Mouse (Mus musculus): ENCODE data around the gene Cdkl1.

DNA sequence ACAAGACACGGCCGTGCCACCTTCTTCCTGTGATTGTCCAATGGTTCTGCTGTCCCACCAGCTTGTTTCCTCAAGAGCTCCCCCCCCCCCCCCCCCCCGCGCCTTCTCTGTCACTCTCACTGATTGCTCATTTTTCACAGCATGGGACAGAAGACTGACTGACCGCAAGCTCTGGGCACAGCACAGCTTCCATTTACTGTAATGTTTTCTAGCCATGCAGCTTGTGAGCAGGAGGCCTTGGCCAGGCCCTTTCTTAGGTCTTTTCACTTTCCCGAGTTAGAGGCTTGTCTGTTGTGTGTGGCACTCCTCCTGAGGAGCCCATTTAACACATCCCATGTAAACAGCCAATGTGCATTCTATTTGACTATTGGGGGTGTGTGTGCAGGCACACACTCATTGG is 12.1 kb upstream of the Cdkl1 start:
- TF ChIP-seq CTCF (IDR thresholded peaks at IDR 0.05; ENCODE audit: control insufficient read depth, insufficient read depth, insufficient read length) (no peak), USF1 (IDR thresholded peaks at IDR 0.05; ENCODE audit: low read depth) (no peak), MAX (IDR thresholded peaks at IDR 0.05) (no peak), MYOG (IDR thresholded peaks at IDR 0.05; ENCODE audit: control insufficient read depth, extremely low read depth, insufficient read length) (no peak), MYOD1 (IDR thresholded peaks at IDR 0.05; ENCODE audit: control insufficient read depth, insufficient read length, low read depth) (no peak), CEBPB (IDR thresholded peaks at IDR 0.05; ENCODE audit: low read depth) (no peak)

Data from C2C12 (cell line).